In the genomic region with DNA sequence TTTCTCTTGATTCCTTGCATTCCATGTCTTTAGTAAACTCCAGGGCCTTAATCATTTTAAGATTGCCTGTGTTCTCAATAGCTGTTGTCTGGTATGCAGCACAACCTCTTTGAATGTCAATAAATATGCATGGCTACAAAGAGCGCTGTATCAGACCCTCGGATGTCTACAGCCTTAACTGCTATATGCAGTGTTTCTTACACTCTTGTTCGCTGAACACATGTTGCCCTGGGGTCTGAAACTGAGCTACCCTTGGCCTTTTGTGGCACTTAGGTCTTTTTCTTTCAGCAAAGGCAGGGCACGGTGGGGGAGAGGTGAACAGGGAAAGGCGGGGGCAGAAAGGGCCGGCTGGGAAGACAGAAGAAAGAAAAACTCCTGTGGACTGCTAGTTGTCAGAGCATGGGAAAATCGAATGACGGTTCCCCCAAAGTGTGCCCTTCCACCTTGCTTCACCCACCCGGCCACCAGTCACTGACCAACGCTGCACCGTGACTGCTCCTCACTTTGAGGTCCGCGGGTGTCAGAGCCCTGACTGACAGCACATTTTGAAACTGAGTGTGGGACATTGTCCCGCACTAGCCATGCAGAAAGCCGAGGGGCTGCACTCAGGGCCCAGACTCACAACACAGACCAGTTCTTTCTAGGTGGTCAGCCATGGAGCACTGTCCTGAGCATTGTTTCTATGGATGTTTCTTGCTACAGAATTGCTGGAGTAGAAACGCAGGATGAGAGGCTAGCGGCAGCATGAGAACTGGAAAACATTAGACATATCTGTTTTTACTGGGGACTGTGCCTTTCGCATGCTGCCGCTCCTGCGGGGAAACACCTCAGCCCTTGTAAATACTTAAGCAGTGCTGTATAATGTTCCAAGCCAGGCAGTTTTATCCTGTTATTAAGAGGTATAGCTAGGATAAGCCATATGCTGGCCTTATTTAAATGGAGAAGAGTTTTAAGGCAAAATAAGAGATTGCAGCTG, we compare ENCODE assay signal across 12 mouse cellular contexts.
DNase-seq lines count a peak whose midpoint lies in the region; ATAC-seq and TF ChIP-seq lines count a peak whose summit lies in the region.
"Had no signal": no experiment of that assay in that cellular context is flagged by ENCODE, and none has a peak within 500 bp of the region (broad histone marks: within the 10 kb centered on the region; RNA-seq: fewer than 3 reads in every experiment).

No protein-coding gene starts in this region.

- peak overlapping the region; percentile 90 for H3K27ac ChIP-seq in forebrain, embryonic 13.5 days
- 0 out of 2 replicates have a peak overlapping the region, but pooled peaks have one; percentile 7 for H3K27ac ChIP-seq in limb, embryonic 12.5 days
- no peak overlapping the region for H3K27ac ChIP-seq in neural tube, embryonic 15.5 days (replicated peaks)
- H3K27ac ChIP-seq in cerebellum, adult 2 months (ENCODE audit: insufficient read depth, low read length): no peak overlapping the region

- H3K4me2 ChIP-seq in forebrain, embryonic 13.5 days: peak overlapping the region; percentile 55
- no peak overlapping the region for H3K4me2 ChIP-seq in limb, embryonic 12.5 days
- H3K4me2 ChIP-seq in neural tube, embryonic 15.5 days: peak overlapping the region; percentile 30; the same call in 1 of the 2 replicates
- H3K4me2 ChIP-seq: lung, embryonic 14.5 days had no signal

- TF ChIP-seq POLR2A in cerebellum, adult 2 months (IDR thresholded peaks at IDR 0.05; ENCODE audit: borderline replicate concordance, insufficient read depth, low read length): no peak

- DNase-seq in frontal cortex, postnatal 10 days (ENCODE audit: low spot score in 2 of 2): no peak
- DNase-seq in heart, adult 18-20 months: no peak
- no peak for DNase-seq in cerebellum, adult 2 months
- DNase-seq in adrenal gland, postnatal 4 days (ENCODE audit: low spot score in 2 of 2): no peak
- DNase-seq: gastrocnemius, postnatal 14 days; heart, postnatal 36 days; kidney, postnatal 14 days; lung, embryonic 14.5 days had no signal

- peak overlapping the region; percentile 56 for H3K9ac ChIP-seq in forebrain, embryonic 13.5 days
- H3K9ac ChIP-seq in limb, embryonic 12.5 days (replicated peaks): no peak overlapping the region
- no peak overlapping the region for H3K9ac ChIP-seq in neural tube, embryonic 15.5 days (replicated peaks)
- H3K9ac ChIP-seq: lung, embryonic 14.5 days had no signal

- H3K4me3 ChIP-seq in forebrain, embryonic 13.5 days: peak overlapping the region; percentile 6; the same call in 1 of the 2 replicates
- H3K4me3 ChIP-seq in limb, embryonic 12.5 days (replicated peaks): no peak overlapping the region
- no peak overlapping the region for H3K4me3 ChIP-seq in neural tube, embryonic 15.5 days (replicated peaks)
- no peak overlapping the region for H3K4me3 ChIP-seq in cerebellum, adult 2 months (replicated peaks; ENCODE audit: insufficient read depth, low read depth, low read length)

- 18% methylated on average over 20 of the region's 20 CpGs for WGBS in forebrain, embryonic 13.5 days
- 65% methylated on average over 20 of the region's 20 CpGs for WGBS in limb, embryonic 12.5 days
- WGBS in neural tube, embryonic 15.5 days: 31% methylated on average over 20 of the region's 20 CpGs
- 72% methylated on average over 20 of the region's 20 CpGs for WGBS in cerebellum, adult 2 months

- no peaks in the 10 kb centered on the region for H3K27me3 ChIP-seq in forebrain, embryonic 13.5 days
- H3K27me3 ChIP-seq in limb, embryonic 12.5 days: 0 out of 2 replicates have a peak, but pooled peaks cover 4% of the 10 kb centered on the region
- H3K27me3 ChIP-seq in neural tube, embryonic 15.5 days (replicated peaks): no peaks in the 10 kb centered on the region
- no peaks in the 10 kb centered on the region for H3K27me3 ChIP-seq in cerebellum, adult 2 months (ENCODE audit: control insufficient read depth, insufficient read depth, low read length)

- peak; percentile 16 for ATAC-seq in frontal cortex, adult (ENCODE audit: low TSS enrichment)
- peak; percentile 50 for ATAC-seq in forebrain, embryonic 13.5 days
- ATAC-seq in limb, embryonic 12.5 days (ENCODE audit: insufficient number of reproducible peaks, insufficient read depth, low FRiP score, low TSS enrichment, low read depth): no peak
- no peak for ATAC-seq in neural tube, embryonic 15.5 days (ENCODE audit: low FRiP score)

- no peaks in the 10 kb centered on the region for H3K36me3 ChIP-seq in forebrain, embryonic 13.5 days (ENCODE audit: poor library complexity, severe bottlenecking)
- no peaks in the 10 kb centered on the region for H3K36me3 ChIP-seq in limb, embryonic 12.5 days
- no peaks in the 10 kb centered on the region for H3K36me3 ChIP-seq in neural tube, embryonic 15.5 days

- peaks cover 51% of the 10 kb centered on the region for H3K4me1 ChIP-seq in forebrain, embryonic 13.5 days
- peaks cover 36% of the 10 kb centered on the region for H3K4me1 ChIP-seq in limb, embryonic 12.5 days (replicated peaks)
- H3K4me1 ChIP-seq in neural tube, embryonic 15.5 days: peaks cover 9% of the 10 kb centered on the region; the same call in 1 of the 2 replicates
- no peaks in the 10 kb centered on the region for H3K4me1 ChIP-seq in cerebellum, adult 2 months (ENCODE audit: control insufficient read depth, insufficient read depth, low read length)

- no peaks in the 10 kb centered on the region for H3K9me3 ChIP-seq in forebrain, embryonic 13.5 days (replicated peaks)
- no peaks in the 10 kb centered on the region for H3K9me3 ChIP-seq in limb, embryonic 12.5 days
- H3K9me3 ChIP-seq in neural tube, embryonic 15.5 days (replicated peaks): no peaks in the 10 kb centered on the region

- TF ChIP-seq CTCF in cerebellum, adult 2 months (IDR thresholded peaks at IDR 0.05; ENCODE audit: borderline replicate concordance, insufficient read depth, low read depth, low read length): no peak

Comparison
In these comparisons a context has a peak if more than half of its experiments do, and no peak if none do; other contexts are left out.
1. ATAC-seq: peak in frontal cortex, adult (single experiment) and forebrain, embryonic 13.5 days (single experiment); none in limb, embryonic 12.5 days (single experiment) and neural tube, embryonic 15.5 days (single experiment).
2. H3K27ac ChIP-seq: peak in forebrain, embryonic 13.5 days (single experiment) and limb, embryonic 12.5 days (single experiment); none in neural tube, embryonic 15.5 days (single experiment) and cerebellum, adult 2 months (single experiment).